Mouse (Mus musculus): ENCODE measurements around the gene Noc2l.

DNA sequence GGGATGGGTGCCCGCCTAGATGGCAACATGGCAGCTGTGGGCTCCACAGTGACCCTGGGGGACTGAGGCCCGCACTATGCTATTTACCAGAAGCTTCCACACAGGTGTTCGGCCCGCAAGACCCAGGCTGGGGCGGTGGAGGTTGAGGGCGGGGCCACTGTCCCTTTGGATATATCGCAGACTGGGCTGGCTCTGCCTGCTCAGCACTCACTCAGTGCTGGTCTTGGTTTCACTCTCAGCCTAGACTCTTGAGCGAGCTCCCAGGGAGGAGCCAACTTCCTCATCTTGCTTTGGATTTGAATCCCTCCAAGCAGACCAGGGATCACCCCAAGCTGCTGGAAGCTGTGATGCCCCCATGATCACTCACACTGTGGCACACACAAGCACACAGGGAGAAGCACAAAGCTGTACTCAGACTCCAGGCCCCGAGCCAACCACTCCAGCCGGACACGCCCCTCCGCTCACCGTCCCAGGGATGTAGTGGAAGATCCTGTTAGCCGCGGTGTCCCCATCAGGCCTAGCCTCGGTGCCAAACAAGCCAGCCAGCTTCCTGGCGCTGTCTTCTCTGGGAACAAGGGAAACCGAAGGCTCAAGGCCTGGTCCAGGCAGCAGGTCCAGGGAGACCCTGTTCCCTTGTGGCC, 7.9 kb upstream of the Noc2l start:
- TF ChIP-seq CTCF (conservative IDR thresholded peaks at IDR 0.05; ENCODE audit: low read length) (no peak), NANOG (IDR thresholded peaks at IDR 0.05; ENCODE audit: borderline replicate concordance, low read length) (no peak)

All from E14TG2a.4 (cell line).